Mouse (Mus musculus) lung, embryonic 14.5 days (tissue): Measurements from ENCODE around the gene Il1r1. TPM values are rescaled to one million over a fixed set of nuclear protein-coding genes. Genes with fewer than 3 reads are reported as not detected.
A peak's percentile ranks its signal among the peaks of the same experiment; 100 is the strongest.

Experiments used
- ATAC-seq: fragments of 200-750 bp; cut with Nextera tagmentation; 2 replicates; pipeline ENCODE4 v1.8.0; 2017; ENCODE audit warnings: mild to moderate bottlenecking, moderate TSS enrichment, moderate library complexity; ENCODE audit not compliant: insufficient read depth
- DNase-seq: peaks from one replicate; pipeline ENCODE4 v3.0.0-alpha.2; 2015
- H3K27ac ChIP-seq: fragments of 300-500 bp; sonication (generic); 2 replicates; pipeline ENCODE4 v1.5.1; 2014; ENCODE audit warnings: low read depth, mild to moderate bottlenecking, moderate library complexity
- H3K27me3 ChIP-seq: fragments of 300-500 bp; sonication (generic); 2 replicates; pipeline ENCODE4 v1.6.1; 2014; ENCODE audit warnings: low read length, control low read depth; ENCODE audit not compliant: insufficient read depth
- H3K36me3 ChIP-seq: fragments of 300-500 bp; sonication (generic); 2 replicates; pipeline ENCODE4 v1.6.1; 2014; ENCODE audit warnings: control low read depth; ENCODE audit not compliant: insufficient read depth
- H3K4me1 ChIP-seq: fragments of 300-500 bp; sonication (generic); 2 replicates; pipeline ENCODE4 v1.6.1; 2014; ENCODE audit warnings: antibody characterized with exemption, control low read depth; ENCODE audit not compliant: insufficient read depth
- H3K4me2 ChIP-seq: fragments of 300-500 bp; sonication (generic); 2 replicates; pipeline ENCODE4 v1.6.1; 2014; ENCODE audit warnings: mild to moderate bottlenecking
- H3K4me3 ChIP-seq: fragments of 300-500 bp; sonication (generic); 2 replicates; pipeline ENCODE4 v1.5.1; 2014; ENCODE audit warnings: low read depth, low read length
- H3K9ac ChIP-seq: fragments of 300-500 bp; sonication (generic); 2 replicates; pipeline ENCODE4 v1.6.1; 2014
- H3K9me3 ChIP-seq: fragments of 300-500 bp; sonication (generic); 2 replicates; pipeline ENCODE4 v1.6.1; 2016; ENCODE audit warnings: low read depth, low read length, control low read depth
- CTCF ChIP-seq: IDR thresholded peaks from 2 replicates; pipeline ENCODE4 v1.5.1; 2016; ENCODE audit warnings: antibody characterized with exemption, low read depth
- WGBS: fragments of 180-500 bp; shearing (Covaris S2); extraction: QIAGEN DNeasy Blood & Tissue Kit; methylation state at CpG from one replicate; pipeline ENCODE4 v1.1.7; 2014; 5-methylcytosine and 5-hydroxymethylcytosine counted together
- polyA plus RNA-seq: library from polyadenylated mRNA; unstranded; fragments of >200 nt; fragmentation: Nextera tagmentation; extraction: Ambion mirVana; gene quantifications from 2 replicates; pipeline ENCODE4 v1.2.1, GENCODE M21; 2014

Gene Il1r1
- polyA plus RNA-seq, 1 experiment from 2014 or later = 9.5 TPM

GRCm38 (mm10) chr1:40229771-40230280 is 4.9 kb downstream of the Il1r1 start:
- Histone ChIP-seq H3K27me3 (no peaks in the 10 kb centered on the region), H3K4me2 (no peak overlapping the region), H3K4me1 (peaks cover 27% of the 10 kb centered on the region), H3K36me3 (no peaks in the 10 kb centered on the region), H3K27ac (no peak overlapping the region), H3K4me3 (no peak overlapping the region), H3K9me3 (no peaks in the 10 kb centered on the region), H3K9ac (no peak overlapping the region)
- WGBS = 50% methylated on average over 3 of the region's 3 CpGs
- TF ChIP-seq CTCF = no peak
- DNase-seq = no peak
- no peak for ATAC-seq

GRCm38 (mm10) chr1:40230336-40230735 is 5.5 kb downstream of the Il1r1 start:
- no peak overlapping the region for H3K9ac ChIP-seq
- no peak overlapping the region for H3K4me3 ChIP-seq
- peaks cover 23% of the 10 kb centered on the region for H3K4me1 ChIP-seq
- no peak overlapping the region for H3K4me2 ChIP-seq
- ATAC-seq = peak; percentile 59
- H3K9me3 ChIP-seq = no peaks in the 10 kb centered on the region
- 39% methylated on average over 7 of the region's 7 CpGs for WGBS
- no peaks in the 10 kb centered on the region for H3K36me3 ChIP-seq
- TF ChIP-seq CTCF = no peak
- no peaks in the 10 kb centered on the region for H3K27me3 ChIP-seq
- H3K27ac ChIP-seq = no peak overlapping the region
- peak; percentile 76 for DNase-seq

- no peak for ATAC-seq
- 89% methylated on average over 3 of the region's 3 CpGs for WGBS
- no peaks in the 10 kb centered on the region for H3K36me3 ChIP-seq
- H3K4me1 ChIP-seq = peaks cover 17% of the 10 kb centered on the region
- no peak overlapping the region for H3K9ac ChIP-seq
- H3K27ac ChIP-seq = no peak overlapping the region
- no peaks in the 10 kb centered on the region for H3K9me3 ChIP-seq
- no peak overlapping the region for H3K4me2 ChIP-seq
- H3K27me3 ChIP-seq = no peaks in the 10 kb centered on the region
- no peak for DNase-seq
- TF ChIP-seq CTCF = no peak
- H3K4me3 ChIP-seq = no peak overlapping the region
Observed at GRCm38 (mm10) chr1:40231116-40231515, 6.2 kb downstream of the Il1r1 start.

GRCm38 (mm10) chr1:40233217-40233616 is 8.3 kb downstream of the Il1r1 start:
- TF ChIP-seq CTCF = no peak
- H3K4me1 ChIP-seq = peaks cover 23% of the 10 kb centered on the region

GRCm38 (mm10) chr1:40233621-40234020 is 8.7 kb downstream of the Il1r1 start:
- Histone ChIP-seq H3K27ac (peak overlapping the region; percentile 50), H3K36me3 (no peaks in the 10 kb centered on the region), H3K4me3 (no peak overlapping the region), H3K9ac (no peak overlapping the region), H3K27me3 (no peaks in the 10 kb centered on the region), H3K4me1 (peaks cover 23% of the 10 kb centered on the region), H3K9me3 (no peaks in the 10 kb centered on the region), H3K4me2 (peak overlapping the region; percentile 1; the same call in 1 of the 2 replicates)
- TF ChIP-seq CTCF = no peak
- WGBS = 22% methylated on average over 3 of the region's 3 CpGs
- DNase-seq (no peak), ATAC-seq (peak; percentile 16)

More at GRCm38 (mm10) chr1:40233217-40233616, 8.3 kb downstream of the Il1r1 start:
- Histone ChIP-seq H3K9ac (no peak overlapping the region), H3K9me3 (no peaks in the 10 kb centered on the region), H3K4me3 (no peak overlapping the region), H3K27ac (peak overlapping the region; percentile 21; the same call in 1 of the 2 replicates), H3K4me2 (peak overlapping the region; percentile 1; the same call in 1 of the 2 replicates), H3K36me3 (no peaks in the 10 kb centered on the region), H3K27me3 (no peaks in the 10 kb centered on the region)
- 11% methylated on average over 7 of the region's 7 CpGs for WGBS
- ATAC-seq (peak; percentile 74), DNase-seq (peak; percentile 84)

GRCm38 (mm10) chr1:40235597-40236249 is 10.8 kb downstream of the Il1r1 start:
- Histone ChIP-seq H3K36me3 (no peaks in the 10 kb centered on the region), H3K4me1 (peaks cover 19% of the 10 kb centered on the region), H3K27me3 (no peaks in the 10 kb centered on the region), H3K4me3 (no peak overlapping the region), H3K9ac (no peak overlapping the region), H3K9me3 (no peaks in the 10 kb centered on the region), H3K4me2 (no peak overlapping the region), H3K27ac (peak overlapping the region; percentile 20)
- WGBS = 79% methylated on average over 5 of the region's 5 CpGs
- no peak for TF ChIP-seq CTCF
- no peak for DNase-seq
- no peak for ATAC-seq

- DNase-seq (peak; percentile 50), ATAC-seq (peak; percentile 51; the same call in 1 of the 2 replicates)
Observed at GRCm38 (mm10) chr1:40236694-40237093, 11.8 kb downstream of the Il1r1 start.

More at GRCm38 (mm10) chr1:40236694-40237093, 11.8 kb downstream of the Il1r1 start:
- H3K9ac ChIP-seq = no peak overlapping the region
- WGBS = 41% methylated on average over 6 of the region's 6 CpGs
- no peak overlapping the region for H3K4me3 ChIP-seq
- H3K9me3 ChIP-seq = no peaks in the 10 kb centered on the region
- H3K27me3 ChIP-seq = no peaks in the 10 kb centered on the region
- peaks cover 19% of the 10 kb centered on the region for H3K4me1 ChIP-seq
- H3K36me3 ChIP-seq = no peaks in the 10 kb centered on the region
- no peak overlapping the region for H3K4me2 ChIP-seq
- peak overlapping the region; percentile 10; the same call in 1 of the 2 replicates for H3K27ac ChIP-seq
- TF ChIP-seq CTCF = no peak
